Mouse (Mus musculus): Measurements from ENCODE around the gene Kif5a. TPM values are rescaled to one million over a fixed set of nuclear protein-coding genes. Genes with fewer than 3 reads are reported as not detected.
A peak's percentile ranks its signal among the peaks of the same experiment; 100 is the strongest.

Gene Kif5a
- polyA plus RNA-seq, 1 experiment from 2014 or later, result 1.2 TPM

DNA sequence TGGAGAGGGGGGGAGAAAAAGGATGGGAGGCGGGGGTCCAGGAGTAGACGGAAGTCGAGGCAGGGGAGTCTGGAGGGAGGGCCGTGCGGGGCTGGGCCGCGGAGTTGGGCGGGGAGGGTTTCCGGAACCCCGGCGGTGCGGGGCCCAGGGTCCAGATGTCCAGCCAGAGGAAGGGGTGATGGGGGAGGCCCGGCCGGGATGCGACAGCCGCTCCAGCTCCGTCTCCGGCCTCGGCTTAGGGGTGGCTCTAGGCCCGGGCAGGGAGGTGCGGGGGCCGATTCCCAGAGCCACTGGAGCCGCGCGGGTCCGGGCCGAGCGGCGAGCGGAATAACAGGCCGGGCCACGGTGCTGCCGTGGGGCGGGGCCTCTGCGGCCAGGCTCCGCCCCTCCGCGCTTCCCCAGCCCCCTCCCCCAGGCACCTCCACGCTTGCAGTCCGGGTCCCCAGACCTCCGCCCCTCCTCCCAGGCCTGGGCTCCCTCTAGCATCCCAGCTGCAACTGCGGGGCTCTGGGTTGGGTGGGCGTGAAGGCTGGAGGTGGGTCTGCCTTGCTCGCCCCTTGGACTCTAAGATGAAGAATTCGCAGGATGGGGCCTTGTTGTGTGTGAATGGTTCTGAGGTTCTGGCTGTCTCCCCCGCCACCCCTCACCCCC is 74.6 kb downstream of the Kif5a start:
- Histone ChIP-seq H3K36me3 (ENCODE audit: control insufficient read depth, insufficient read depth, low read length) (peaks cover 30% of the 10 kb centered on the region), H3K4me1 (ENCODE audit: control insufficient read depth in 2 of 2, insufficient read depth in 2 of 2, low read length in 2 of 2) (peaks cover 0 to 18% of the 10 kb centered on the region in 2 experiments; a peak in 3 of 4 replicates), H3K4me3 (ENCODE audit: control insufficient read depth in 1 of 2, insufficient read depth in 1 of 2, low read depth in 1 of 2, low read length in 2 of 2) (peak overlapping the region; percentile 60 to 66), H3K9me3 (ENCODE audit: control insufficient read depth, low read length) (no peaks in the 10 kb centered on the region), H3K9ac (ENCODE audit: low read length) (peak overlapping the region; percentile 80), H3K27ac (replicated peaks in 1 of 2; ENCODE audit: control insufficient read depth in 1 of 2, insufficient read depth in 1 of 2, low read depth in 2 of 2, low read length in 2 of 2) (peak overlapping the region in 1 of 2 experiments; percentile 61; a peak in 2 of 4 replicates), H3K27me3 (ENCODE audit: control insufficient read depth, insufficient read depth, low read length) (peaks cover 17% of the 10 kb centered on the region), H3K4me2 (ENCODE audit: low read length) (peak overlapping the region; percentile 87)
- ATAC-seq (ENCODE audit: insufficient number of reproducible peaks, insufficient read depth, low FRiP score, low read depth), result peak; percentile 70
- WGBS, result under 1% methylated on average over 32 of the region's 46 CpGs

DNA sequence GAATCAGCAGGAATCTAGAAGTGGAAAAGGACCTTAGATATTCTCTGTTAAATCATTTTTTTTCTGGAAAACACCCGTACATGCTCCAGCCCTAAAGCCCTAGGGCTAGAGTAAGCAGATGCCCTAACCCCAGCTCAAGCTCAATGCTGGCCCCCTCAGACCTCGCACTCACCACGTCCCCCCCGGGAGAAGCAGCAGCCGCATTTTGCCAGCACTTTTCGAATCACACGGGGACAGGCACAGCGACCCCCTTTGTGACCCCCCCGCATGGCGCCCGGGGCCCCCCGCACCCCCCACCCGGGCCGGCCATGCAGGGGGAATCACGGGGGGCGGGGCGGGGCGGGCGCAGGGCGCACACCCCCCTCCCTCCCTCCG is 75.1 kb downstream of the Kif5a start:
- peak overlapping the region in 1 of 2 experiments; percentile 61; a peak in 2 of 4 replicates for H3K27ac ChIP-seq (replicated peaks in 1 of 2; ENCODE audit: control insufficient read depth in 1 of 2, insufficient read depth in 1 of 2, low read depth in 2 of 2, low read length in 2 of 2)
- peaks cover 23% of the 10 kb centered on the region for H3K27me3 ChIP-seq (ENCODE audit: control insufficient read depth, insufficient read depth, low read length)
- ATAC-seq (ENCODE audit: insufficient number of reproducible peaks, insufficient read depth, low FRiP score, low read depth), result no peak
- H3K4me1 ChIP-seq (ENCODE audit: control insufficient read depth in 2 of 2, insufficient read depth in 2 of 2, low read length in 2 of 2), result peaks cover 0 to 18% of the 10 kb centered on the region in 2 experiments; a peak in 3 of 4 replicates
- peak overlapping the region; percentile 60 to 66 for H3K4me3 ChIP-seq (ENCODE audit: control insufficient read depth in 1 of 2, insufficient read depth in 1 of 2, low read depth in 1 of 2, low read length in 2 of 2)
- H3K36me3 ChIP-seq (ENCODE audit: control insufficient read depth, insufficient read depth, low read length), result peaks cover 28% of the 10 kb centered on the region
- peak overlapping the region; percentile 80 for H3K9ac ChIP-seq (ENCODE audit: low read length)
- peak overlapping the region; percentile 87 for H3K4me2 ChIP-seq (ENCODE audit: low read length)
- no peaks in the 10 kb centered on the region for H3K9me3 ChIP-seq (ENCODE audit: control insufficient read depth, low read length)
- under 1% methylated on average over 15 of the region's 21 CpGs for WGBS

DNA sequence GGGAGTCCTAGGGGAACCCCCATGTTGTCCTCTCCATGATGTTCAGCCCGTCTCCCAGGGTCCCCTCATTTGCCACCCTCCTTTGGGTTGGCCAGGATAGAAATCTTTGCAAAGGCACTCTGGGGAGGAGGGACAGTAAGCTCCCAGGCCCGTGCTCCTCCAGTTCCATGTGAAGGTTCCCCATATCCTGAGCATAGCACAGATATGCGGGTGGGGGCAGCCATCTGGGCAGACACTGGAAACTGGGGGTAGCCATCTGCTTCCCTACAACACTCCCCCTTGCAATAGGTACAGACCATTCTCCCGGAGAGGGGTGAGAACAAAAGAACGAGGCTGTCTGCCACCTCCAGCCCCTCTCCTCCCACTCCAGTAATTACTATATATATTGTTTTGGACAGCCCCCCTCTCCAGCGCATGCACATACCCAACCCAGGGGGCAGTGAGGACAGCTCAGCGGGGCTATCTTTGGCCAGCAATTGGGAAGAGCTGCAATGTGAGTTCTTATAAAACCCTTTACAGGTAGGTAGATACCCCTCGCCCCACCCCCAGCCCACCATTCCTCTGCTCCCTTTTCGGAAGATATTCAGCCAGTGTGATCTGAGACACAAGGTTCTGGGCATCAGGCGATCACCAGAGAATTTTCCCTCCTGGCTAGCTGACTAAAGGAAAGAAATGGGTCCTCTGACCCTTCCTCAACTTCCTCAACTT is 75.6 kb downstream of the Kif5a start:
- peak overlapping the region; percentile 87 for H3K4me2 ChIP-seq (ENCODE audit: low read length)
- H3K27ac ChIP-seq (replicated peaks in 1 of 2; ENCODE audit: control insufficient read depth in 1 of 2, insufficient read depth in 1 of 2, low read depth in 2 of 2, low read length in 2 of 2), result no peak overlapping the region
- peak overlapping the region in 1 of 2 experiments; percentile 66; a peak in 2 of 4 replicates for H3K4me3 ChIP-seq (ENCODE audit: control insufficient read depth in 1 of 2, insufficient read depth in 1 of 2, low read depth in 1 of 2, low read length in 2 of 2)
- peaks cover 0 to 18% of the 10 kb centered on the region in 2 experiments; a peak in 3 of 4 replicates for H3K4me1 ChIP-seq (ENCODE audit: control insufficient read depth in 2 of 2, insufficient read depth in 2 of 2, low read length in 2 of 2)
- ATAC-seq (ENCODE audit: insufficient number of reproducible peaks, insufficient read depth, low FRiP score, low read depth), result no peak
- H3K9me3 ChIP-seq (ENCODE audit: control insufficient read depth, low read length), result no peaks in the 10 kb centered on the region
- peak overlapping the region; percentile 80 for H3K9ac ChIP-seq (ENCODE audit: low read length)
- 54% methylated on average over 10 of the region's 10 CpGs for WGBS
- H3K36me3 ChIP-seq (ENCODE audit: control insufficient read depth, insufficient read depth, low read length), result peaks cover 23% of the 10 kb centered on the region
- peaks cover 25% of the 10 kb centered on the region for H3K27me3 ChIP-seq (ENCODE audit: control insufficient read depth, insufficient read depth, low read length)

DNA sequence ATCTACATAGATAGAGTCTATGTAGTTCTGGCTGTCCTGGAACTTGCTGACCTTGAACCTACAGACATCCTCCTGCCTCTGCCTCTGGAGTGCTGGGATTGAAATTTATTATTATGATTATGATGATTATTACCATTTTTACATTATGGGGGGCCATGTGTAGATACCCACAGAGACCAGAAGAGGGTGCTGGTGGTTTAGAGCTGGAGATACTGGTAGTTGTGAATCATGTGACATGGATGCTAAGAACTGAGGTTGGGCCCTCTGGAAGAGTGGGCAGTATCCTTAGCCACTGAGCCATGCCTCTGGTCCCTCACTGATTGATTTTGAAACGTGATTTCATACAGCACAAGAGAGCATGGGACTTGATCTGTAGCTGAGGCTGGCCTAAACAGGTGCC is 76.7 kb downstream of the Kif5a start:
- H3K36me3 ChIP-seq (ENCODE audit: control insufficient read depth, insufficient read depth, low read length), result peaks cover 15% of the 10 kb centered on the region; the same call in 1 of the 2 replicates
- H3K4me1 ChIP-seq (ENCODE audit: control insufficient read depth in 2 of 2, insufficient read depth in 2 of 2, low read length in 2 of 2), result peaks cover 0 to 18% of the 10 kb centered on the region in 2 experiments; a peak in 3 of 4 replicates
- H3K27me3 ChIP-seq (ENCODE audit: control insufficient read depth, insufficient read depth, low read length), result peaks cover 34% of the 10 kb centered on the region
- no peak overlapping the region for H3K27ac ChIP-seq (replicated peaks in 1 of 2; ENCODE audit: control insufficient read depth in 1 of 2, insufficient read depth in 1 of 2, low read depth in 2 of 2, low read length in 2 of 2)
- no peak overlapping the region for H3K4me3 ChIP-seq (ENCODE audit: control insufficient read depth in 1 of 2, insufficient read depth in 1 of 2, low read depth in 1 of 2, low read length in 2 of 2)
- no peaks in the 10 kb centered on the region for H3K9me3 ChIP-seq (ENCODE audit: control insufficient read depth, low read length)
- ATAC-seq (ENCODE audit: insufficient number of reproducible peaks, insufficient read depth, low FRiP score, low read depth), result no peak
- no peak overlapping the region for H3K9ac ChIP-seq (ENCODE audit: low read length)
- 71% methylated on average over 1 of the region's 1 CpGs for WGBS
- H3K4me2 ChIP-seq (ENCODE audit: low read length), result no peak overlapping the region

DNA sequence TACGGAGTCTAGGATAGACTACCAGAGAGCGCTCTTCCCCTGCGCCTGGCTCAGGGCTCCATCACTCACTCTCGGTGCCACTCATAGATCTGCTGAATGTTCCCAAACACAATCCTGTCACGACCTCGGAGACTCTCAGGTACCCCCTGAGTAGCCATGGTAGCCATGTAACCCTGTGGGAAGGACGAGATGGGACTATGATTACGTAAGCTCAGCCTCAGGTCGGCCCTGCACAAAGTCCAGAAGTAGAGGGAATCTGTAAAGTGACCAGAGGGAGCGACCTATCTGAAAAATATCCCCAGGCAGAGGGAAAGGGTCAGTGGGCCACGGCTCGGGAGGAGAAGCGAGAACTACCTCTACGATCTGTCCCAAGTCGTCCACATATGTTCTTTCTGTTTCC is 77.6 kb downstream of the Kif5a start:
- peaks cover 44% of the 10 kb centered on the region for H3K27me3 ChIP-seq (ENCODE audit: control insufficient read depth, insufficient read depth, low read length)
- H3K9ac ChIP-seq (ENCODE audit: low read length), result no peak overlapping the region
- H3K9me3 ChIP-seq (ENCODE audit: control insufficient read depth, low read length), result no peaks in the 10 kb centered on the region
- H3K36me3 ChIP-seq (ENCODE audit: control insufficient read depth, insufficient read depth, low read length), result peaks cover 12% of the 10 kb centered on the region; the same call in 1 of the 2 replicates
- peaks cover 0 to 18% of the 10 kb centered on the region in 2 experiments; a peak in 3 of 4 replicates for H3K4me1 ChIP-seq (ENCODE audit: control insufficient read depth in 2 of 2, insufficient read depth in 2 of 2, low read length in 2 of 2)
- ATAC-seq (ENCODE audit: insufficient number of reproducible peaks, insufficient read depth, low FRiP score, low read depth), result no peak
- no peak overlapping the region for H3K27ac ChIP-seq (replicated peaks in 1 of 2; ENCODE audit: control insufficient read depth in 1 of 2, insufficient read depth in 1 of 2, low read depth in 2 of 2, low read length in 2 of 2)
- H3K4me3 ChIP-seq (ENCODE audit: control insufficient read depth in 1 of 2, insufficient read depth in 1 of 2, low read depth in 1 of 2, low read length in 2 of 2), result no peak overlapping the region
- H3K4me2 ChIP-seq (ENCODE audit: low read length), result no peak overlapping the region
- WGBS, result 83% methylated on average over 15 of the region's 15 CpGs

DNA sequence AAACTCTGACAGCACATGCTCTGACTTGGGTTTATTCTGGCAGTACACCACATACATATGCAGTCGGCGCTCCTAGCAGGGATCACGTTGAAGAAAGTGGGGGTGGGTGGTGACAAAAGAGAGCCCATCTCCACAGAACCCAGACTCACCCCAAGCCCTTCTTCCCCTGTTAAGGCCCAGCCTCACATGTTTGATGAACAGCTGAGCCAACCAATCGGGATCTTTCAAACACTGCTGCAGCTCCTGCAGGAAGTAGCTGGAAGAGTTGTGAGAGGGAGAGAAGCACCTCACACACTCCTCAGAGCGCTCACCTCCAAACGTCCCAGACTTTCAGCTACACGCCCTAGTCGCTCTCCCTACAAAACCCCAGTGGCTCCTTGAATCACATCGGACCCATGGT is 78.0 kb downstream of the Kif5a start:
- Histone ChIP-seq H3K4me1 (ENCODE audit: control insufficient read depth in 2 of 2, insufficient read depth in 2 of 2, low read length in 2 of 2) (peaks cover 0 to 18% of the 10 kb centered on the region in 2 experiments; a peak in 3 of 4 replicates), H3K4me2 (ENCODE audit: low read length) (no peak overlapping the region), H3K36me3 (ENCODE audit: control insufficient read depth, insufficient read depth, low read length) (peaks cover 12% of the 10 kb centered on the region; the same call in 1 of the 2 replicates), H3K9ac (ENCODE audit: low read length) (no peak overlapping the region), H3K27me3 (ENCODE audit: control insufficient read depth, insufficient read depth, low read length) (peaks cover 48% of the 10 kb centered on the region), H3K9me3 (ENCODE audit: control insufficient read depth, low read length) (no peaks in the 10 kb centered on the region), H3K4me3 (ENCODE audit: control insufficient read depth in 1 of 2, insufficient read depth in 1 of 2, low read depth in 1 of 2, low read length in 2 of 2) (no peak overlapping the region), H3K27ac (replicated peaks in 1 of 2; ENCODE audit: control insufficient read depth in 1 of 2, insufficient read depth in 1 of 2, low read depth in 2 of 2, low read length in 2 of 2) (no peak overlapping the region)
- no peak for ATAC-seq (ENCODE audit: insufficient number of reproducible peaks, insufficient read depth, low FRiP score, low read depth)
- 76% methylated on average over 9 of the region's 9 CpGs for WGBS

DNA sequence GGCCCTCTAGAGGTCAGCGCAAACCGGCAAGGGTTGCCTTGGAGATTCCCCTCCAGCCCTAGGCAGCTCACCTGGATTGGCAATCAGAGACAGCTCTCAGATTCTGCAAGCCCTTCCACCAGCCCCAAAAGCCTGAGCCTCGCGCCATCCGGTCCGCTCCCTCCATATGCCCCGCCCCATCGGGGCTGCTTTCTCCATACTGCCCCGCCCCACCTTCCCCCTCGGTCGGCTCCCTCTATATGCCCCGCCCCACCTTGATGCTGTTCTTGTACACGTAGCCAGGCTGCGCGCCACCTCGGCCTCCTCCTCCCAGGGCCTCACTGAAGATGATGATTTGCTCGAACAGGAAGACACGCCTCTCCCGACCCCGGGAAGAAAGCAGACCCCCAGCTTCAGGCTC is 79.4 kb downstream of the Kif5a start:
- Histone ChIP-seq H3K27me3 (ENCODE audit: control insufficient read depth, insufficient read depth, low read length) (peaks cover 61% of the 10 kb centered on the region), H3K4me1 (ENCODE audit: control insufficient read depth in 2 of 2, insufficient read depth in 2 of 2, low read length in 2 of 2) (peaks cover under 1 to 6% of the 10 kb centered on the region in 2 experiments; a peak in 3 of 4 replicates), H3K9ac (ENCODE audit: low read length) (no peak overlapping the region), H3K9me3 (ENCODE audit: control insufficient read depth, low read length) (no peaks in the 10 kb centered on the region), H3K4me2 (ENCODE audit: low read length) (peak overlapping the region; percentile 37), H3K27ac (replicated peaks in 1 of 2; ENCODE audit: control insufficient read depth in 1 of 2, insufficient read depth in 1 of 2, low read depth in 2 of 2, low read length in 2 of 2) (no peak overlapping the region), H3K4me3 (ENCODE audit: control insufficient read depth in 1 of 2, insufficient read depth in 1 of 2, low read depth in 1 of 2, low read length in 2 of 2) (0 out of 4 replicates have a peak overlapping the region, but pooled peaks of 1 of the 2 experiments have one; percentile 6), H3K36me3 (ENCODE audit: control insufficient read depth, insufficient read depth, low read length) (peaks cover 12% of the 10 kb centered on the region; the same call in 1 of the 2 replicates)
- ATAC-seq (ENCODE audit: insufficient number of reproducible peaks, insufficient read depth, low FRiP score, low read depth), result no peak
- WGBS, result 26% methylated on average over 20 of the region's 20 CpGs

Data from heart, embryonic 14.5 days (tissue).